Mouse (Mus musculus) heart, embryonic 10.5 days (tissue): Measurements from ENCODE around the gene Cda. TPM values are rescaled to one million over a fixed set of nuclear protein-coding genes. Genes with fewer than 3 reads are reported as not detected.

Experiments used
- DNase-seq: peaks from one replicate; pipeline ENCODE4 v3.0.0-alpha.2; 2017; ENCODE audit warnings: low spot score
- H3K27ac ChIP-seq: fragments of 300-500 bp; sonication (generic); 2 replicates; pipeline ENCODE4 v1.5.1; 2016; ENCODE audit warnings: mild to moderate bottlenecking
- H3K27me3 ChIP-seq: fragments of 300-500 bp; sonication (generic); 2 replicates; pipeline ENCODE4 v1.6.1; 2016; ENCODE audit warnings: mild to moderate bottlenecking; ENCODE audit not compliant: poor library complexity, insufficient read depth, severe bottlenecking
- H3K36me3 ChIP-seq: fragments of 300-500 bp; sonication (generic); 2 replicates; pipeline ENCODE4 v1.6.1; 2016; ENCODE audit warnings: mild to moderate bottlenecking, moderate library complexity
- H3K4me1 ChIP-seq: fragments of 300-500 bp; sonication (generic); 2 replicates; pipeline ENCODE4 v1.6.1; 2016; ENCODE audit warnings: mild to moderate bottlenecking
- H3K4me3 ChIP-seq: fragments of 300-500 bp; sonication (generic); 2 replicates; pipeline ENCODE4 v1.5.1; 2016; ENCODE audit warnings: mild to moderate bottlenecking, moderate library complexity
- H3K9me3 ChIP-seq: fragments of 300-500 bp; sonication (generic); 2 replicates; pipeline ENCODE4 v1.6.1; 2016; ENCODE audit warnings: mild to moderate bottlenecking, moderate library complexity
- WGBS: fragments of 180-500 bp; shearing (Covaris S2); methylation state at CpG from one replicate; pipeline ENCODE4 v1.1.7; 2016; 5-methylcytosine and 5-hydroxymethylcytosine counted together
- polyA plus RNA-seq: library from polyadenylated mRNA; unstranded; fragments of >200 nt; fragmentation: Nextera tagmentation; extraction: Ambion mirVana; gene quantifications from 2 replicates; pipeline ENCODE4 v1.2.1, GENCODE M21; 2016

Gene Cda
- polyA plus RNA-seq, 1 experiment from 2014 or later: 5.2 TPM

DNA sequence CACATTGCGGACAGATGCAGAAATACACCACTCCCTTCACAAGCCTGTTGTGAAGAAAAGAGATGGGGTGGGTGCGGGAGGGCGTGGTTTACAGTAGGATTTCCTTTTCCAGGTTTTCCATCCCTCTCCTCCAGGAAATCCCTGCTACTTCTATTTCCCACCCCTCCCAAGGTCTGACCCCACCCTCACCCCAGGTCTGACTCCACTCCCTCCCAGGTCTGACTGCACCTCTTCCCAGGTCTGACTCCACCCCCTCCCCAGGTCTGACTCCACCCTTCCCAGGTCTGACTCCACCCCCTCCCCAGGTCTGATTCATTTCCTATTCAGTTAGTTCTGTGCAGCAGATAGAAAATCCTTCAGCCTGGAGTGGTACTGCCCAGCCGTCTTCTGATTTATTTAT is 16.0 kb upstream of the Cda start:
- Histone ChIP-seq H3K27ac (no peak overlapping the region), H3K4me1 (no peaks in the 10 kb centered on the region), H3K4me3 (no peak overlapping the region), H3K36me3 (no peaks in the 10 kb centered on the region), H3K9me3 (no peaks in the 10 kb centered on the region), H3K27me3 (peaks cover 35% of the 10 kb centered on the region)
- no peak for DNase-seq
- WGBS: 43% methylated on average over 4 of the region's 4 CpGs

DNA sequence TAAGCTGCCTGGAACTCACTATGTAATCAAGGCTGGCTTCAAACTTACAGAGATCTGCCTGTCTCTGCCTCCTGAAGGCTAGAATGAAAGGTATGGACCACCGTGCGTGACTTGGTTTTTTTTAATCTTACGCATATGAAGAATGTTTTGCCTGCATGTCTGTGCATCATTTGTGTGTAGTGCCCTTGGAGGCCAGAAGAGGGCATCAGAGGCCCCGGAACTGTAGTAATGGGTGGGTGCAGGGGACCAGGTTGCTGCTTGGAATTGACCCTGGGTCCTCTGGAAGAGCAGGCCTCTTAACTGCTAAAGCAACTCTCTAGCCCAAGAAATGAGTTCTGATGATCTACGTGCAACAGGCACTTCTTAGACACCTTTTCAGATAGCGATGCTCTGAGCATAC is 14.7 kb upstream of the Cda start:
- Histone ChIP-seq H3K9me3 (no peaks in the 10 kb centered on the region), H3K27me3 (peaks cover 35% of the 10 kb centered on the region), H3K4me1 (no peaks in the 10 kb centered on the region), H3K27ac (no peak overlapping the region), H3K4me3 (no peak overlapping the region), H3K36me3 (no peaks in the 10 kb centered on the region)
- no peak for DNase-seq
- 68% methylated on average over 6 of the region's 6 CpGs for WGBS

DNA sequence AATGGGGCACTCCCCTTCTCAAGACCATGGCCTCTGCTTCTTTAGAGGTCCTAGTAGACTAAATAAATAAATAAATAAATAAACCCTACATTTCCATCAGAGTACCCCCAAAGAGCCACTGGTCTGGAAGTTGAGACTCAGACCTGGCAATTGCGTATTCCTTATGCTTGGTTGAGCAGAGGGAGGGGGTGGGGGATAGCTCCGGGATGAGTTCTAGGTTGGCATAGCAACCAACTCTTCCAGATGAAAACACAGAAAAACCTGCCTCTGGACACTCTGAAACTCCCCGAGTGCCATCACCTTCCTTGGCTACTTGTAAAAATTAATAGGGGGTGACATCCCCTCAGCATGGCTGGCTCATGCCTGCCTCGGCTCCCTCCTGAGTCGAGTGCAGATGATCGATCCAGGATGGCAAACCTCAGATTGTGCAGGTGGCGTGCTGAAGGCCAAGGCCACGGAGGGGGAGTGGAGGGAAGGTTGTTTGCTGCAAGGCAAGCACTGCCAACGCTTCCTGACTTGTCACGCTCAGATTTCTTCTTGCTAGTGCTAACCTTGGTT is 12.4 kb upstream of the Cda start:
- Histone ChIP-seq H3K27me3 (peaks cover 33% of the 10 kb centered on the region), H3K4me3 (no peak overlapping the region), H3K4me1 (no peaks in the 10 kb centered on the region), H3K36me3 (no peaks in the 10 kb centered on the region), H3K27ac (no peak overlapping the region), H3K9me3 (no peaks in the 10 kb centered on the region)
- DNase-seq: no peak
- 58% methylated on average over 10 of the region's 10 CpGs for WGBS

DNA sequence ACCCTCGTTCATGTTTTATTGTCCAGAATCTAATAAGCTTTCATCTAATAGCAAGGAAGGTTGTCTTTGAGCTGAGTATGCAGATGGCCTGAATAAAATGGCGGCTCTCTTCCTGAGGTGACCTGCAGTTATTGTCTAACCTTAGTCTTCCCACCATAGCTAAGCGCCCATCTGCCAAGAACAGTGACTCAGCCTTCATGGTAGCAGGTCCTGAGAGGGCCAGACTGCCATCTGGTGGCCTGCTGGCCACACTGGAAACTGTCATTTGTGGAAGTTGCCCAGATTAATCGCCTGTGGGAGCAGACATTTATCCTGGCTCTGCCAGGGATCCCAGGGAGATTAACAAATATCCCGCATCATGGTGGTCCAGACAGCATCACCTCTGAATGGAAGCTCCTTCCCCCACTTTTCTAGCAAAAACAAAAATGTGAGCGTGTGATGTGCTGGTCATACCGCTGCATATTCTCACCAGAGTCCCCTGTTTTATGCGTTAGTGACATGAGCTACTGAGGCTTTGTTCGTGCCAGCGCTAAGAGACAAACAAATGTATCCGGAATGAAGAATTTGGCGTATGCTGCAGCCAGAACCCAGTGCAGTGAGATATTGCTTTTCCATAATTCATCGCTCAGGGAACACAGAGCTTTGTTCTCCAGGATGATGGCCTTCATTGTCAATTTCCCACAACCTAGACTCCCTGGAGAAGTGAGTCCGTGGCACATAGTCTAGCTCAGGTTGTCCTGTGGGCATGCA is 11.5 kb upstream of the Cda start:
- 58% methylated on average over 14 of the region's 14 CpGs for WGBS
- H3K36me3 ChIP-seq: no peaks in the 10 kb centered on the region
- DNase-seq: no peak
- H3K27me3 ChIP-seq: peaks cover 30% of the 10 kb centered on the region
- H3K4me3 ChIP-seq: no peak overlapping the region
- no peak overlapping the region for H3K27ac ChIP-seq
- no peaks in the 10 kb centered on the region for H3K9me3 ChIP-seq
- no peaks in the 10 kb centered on the region for H3K4me1 ChIP-seq

DNA sequence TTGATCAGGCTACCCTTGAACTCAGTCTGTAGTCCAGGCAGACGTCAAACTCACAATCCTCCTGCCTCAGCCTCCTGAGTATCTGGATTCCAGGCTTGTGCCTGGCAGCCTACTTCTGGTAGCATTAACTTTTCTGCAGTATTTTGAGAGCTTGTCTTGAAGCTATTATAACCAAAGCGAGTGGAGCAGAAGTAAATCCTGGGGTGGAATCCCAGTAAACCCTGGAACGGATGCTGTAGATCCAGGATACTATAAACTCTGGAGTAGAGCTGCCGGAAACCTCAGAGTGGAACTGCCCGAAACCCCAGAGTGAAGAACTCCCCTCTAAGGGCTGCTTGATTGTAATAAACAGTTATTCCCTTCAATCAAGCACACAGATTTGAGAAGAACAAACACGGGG is 9.7 kb upstream of the Cda start:
- Histone ChIP-seq H3K27ac (no peak overlapping the region), H3K9me3 (no peaks in the 10 kb centered on the region), H3K27me3 (peaks cover 23% of the 10 kb centered on the region), H3K36me3 (no peaks in the 10 kb centered on the region), H3K4me3 (no peak overlapping the region), H3K4me1 (no peaks in the 10 kb centered on the region)
- 53% methylated on average over 6 of the region's 6 CpGs for WGBS
- no peak for DNase-seq

DNA sequence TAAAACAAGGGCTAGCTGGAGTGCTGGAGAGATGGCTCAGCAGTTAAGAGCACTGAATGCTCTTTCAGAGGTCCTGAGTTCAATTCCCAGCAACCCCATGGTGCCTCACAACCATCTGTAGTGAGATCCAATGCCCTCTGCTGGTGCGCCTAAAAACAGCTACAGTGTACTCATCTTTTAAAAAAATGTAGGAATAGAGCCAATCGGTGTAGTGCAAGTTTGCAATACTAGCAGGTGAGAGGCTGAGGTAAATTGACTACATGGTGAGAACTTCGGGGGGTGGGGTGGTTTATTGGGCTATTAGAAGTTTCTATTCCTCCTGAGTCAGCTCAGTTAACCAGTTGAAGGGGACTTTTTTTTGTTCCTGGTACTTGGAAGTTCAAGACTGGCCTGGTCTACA is 7.3 kb upstream of the Cda start:
- no peaks in the 10 kb centered on the region for H3K9me3 ChIP-seq
- 78% methylated on average over 3 of the region's 3 CpGs for WGBS
- H3K27me3 ChIP-seq: peaks cover 9% of the 10 kb centered on the region
- H3K4me3 ChIP-seq: no peak overlapping the region
- no peaks in the 10 kb centered on the region for H3K36me3 ChIP-seq
- H3K4me1 ChIP-seq: no peaks in the 10 kb centered on the region
- no peak overlapping the region for H3K27ac ChIP-seq
- DNase-seq: no peak

DNA sequence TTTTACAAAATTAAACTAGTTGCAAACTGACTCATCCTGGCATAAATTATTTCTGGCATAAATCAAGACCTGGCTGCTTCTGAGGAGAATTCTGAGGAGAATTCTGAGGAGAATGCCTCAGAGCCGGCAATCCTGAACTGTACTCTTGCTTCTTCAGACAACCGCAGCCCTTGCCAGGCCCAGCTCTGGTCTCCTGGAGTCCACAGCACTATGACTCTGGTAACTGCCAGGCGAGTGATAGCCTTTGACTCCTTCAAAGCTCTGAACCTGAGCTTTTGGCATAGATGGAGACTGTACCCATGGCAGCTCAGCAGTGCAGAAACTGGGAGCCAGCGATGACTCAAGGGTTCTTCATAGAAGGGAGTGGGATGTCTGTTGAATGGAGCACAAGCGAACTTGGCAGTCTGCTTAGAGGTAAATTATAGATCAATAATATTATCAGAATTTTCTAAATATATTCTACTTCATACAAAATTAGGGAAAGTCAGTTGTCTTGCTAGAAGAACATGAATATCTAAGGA is 3.3 kb upstream of the Cda start:
- H3K27ac ChIP-seq: no peak overlapping the region
- 75% methylated on average over 5 of the region's 5 CpGs for WGBS
- H3K9me3 ChIP-seq: no peaks in the 10 kb centered on the region
- no peak overlapping the region for H3K4me3 ChIP-seq
- DNase-seq: no peak
- peaks cover 15% of the 10 kb centered on the region for H3K4me1 ChIP-seq
- peaks cover 29% of the 10 kb centered on the region for H3K27me3 ChIP-seq
- H3K36me3 ChIP-seq: no peaks in the 10 kb centered on the region

DNA sequence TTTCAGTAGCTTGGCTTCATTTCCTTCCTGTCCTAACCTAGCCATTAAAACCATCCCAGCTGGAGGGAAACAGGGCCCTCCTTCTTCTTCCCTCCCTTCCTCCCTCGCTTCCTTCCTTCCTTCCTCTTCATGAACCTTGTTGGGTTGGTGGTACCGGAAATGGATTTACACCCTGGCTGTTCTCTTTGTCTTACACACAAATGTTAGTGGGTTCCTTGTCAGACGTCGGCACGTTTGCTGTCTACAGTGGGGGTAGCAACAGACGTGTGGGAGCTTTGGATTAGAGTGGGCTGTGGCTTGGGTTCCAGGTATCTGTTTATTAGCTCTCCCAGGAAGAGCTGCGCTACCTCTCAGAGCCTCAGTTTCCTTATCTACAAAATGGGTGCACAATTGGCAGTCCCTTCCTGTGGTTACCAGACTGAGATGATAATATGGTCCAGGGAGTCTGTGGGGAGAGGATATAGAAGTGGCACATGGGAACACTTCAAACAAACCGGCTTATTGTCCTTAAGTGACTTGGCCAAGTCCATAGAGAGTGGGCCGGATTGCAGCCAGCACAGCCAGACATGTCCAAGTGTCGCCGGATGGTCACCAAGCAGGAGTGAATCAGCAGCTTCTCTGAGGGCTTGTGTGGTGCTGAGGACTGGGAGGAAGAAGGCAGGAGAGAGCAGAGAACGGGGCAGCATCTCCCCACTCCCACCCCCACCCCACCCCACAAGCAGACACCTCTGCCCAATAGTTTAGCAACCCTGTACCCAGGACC is 887 bp upstream of the Cda start:
- Histone ChIP-seq H3K27ac (0 out of 2 replicates have a peak overlapping the region, but pooled peaks have one; percentile 79), H3K9me3 (no peaks in the 10 kb centered on the region), H3K27me3 (peaks cover 33% of the 10 kb centered on the region), H3K4me3 (no peak overlapping the region), H3K36me3 (no peaks in the 10 kb centered on the region), H3K4me1 (peaks cover 15% of the 10 kb centered on the region)
- DNase-seq: no peak
- WGBS: 78% methylated on average over 12 of the region's 12 CpGs

DNA sequence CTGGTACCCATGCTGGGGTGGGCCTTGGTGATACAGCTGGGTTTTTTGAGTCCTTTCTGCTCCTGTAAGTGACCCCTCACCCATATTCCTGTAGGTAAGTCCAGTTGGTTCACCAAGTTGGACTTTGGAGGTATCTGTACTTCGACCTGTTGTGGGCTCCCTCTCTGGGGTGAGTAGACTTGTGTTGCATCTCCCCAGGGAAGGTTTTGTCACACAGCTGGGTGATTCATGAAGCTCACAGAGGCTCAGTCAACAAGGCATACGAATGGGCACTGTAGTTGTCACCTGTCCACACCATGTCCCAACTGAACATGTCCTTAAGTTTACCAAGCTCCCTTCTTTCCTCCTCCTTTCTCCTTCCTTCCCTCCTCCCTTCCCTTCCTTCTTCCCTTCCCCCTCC is 1.2 kb downstream of the Cda start:
- Histone ChIP-seq H3K4me1 (peaks cover 18% of the 10 kb centered on the region), H3K27me3 (peaks cover 45% of the 10 kb centered on the region), H3K36me3 (no peaks in the 10 kb centered on the region), H3K9me3 (no peaks in the 10 kb centered on the region), H3K27ac (no peak overlapping the region), H3K4me3 (no peak overlapping the region)
- WGBS: 81% methylated on average over 2 of the region's 2 CpGs
- no peak for DNase-seq

DNA sequence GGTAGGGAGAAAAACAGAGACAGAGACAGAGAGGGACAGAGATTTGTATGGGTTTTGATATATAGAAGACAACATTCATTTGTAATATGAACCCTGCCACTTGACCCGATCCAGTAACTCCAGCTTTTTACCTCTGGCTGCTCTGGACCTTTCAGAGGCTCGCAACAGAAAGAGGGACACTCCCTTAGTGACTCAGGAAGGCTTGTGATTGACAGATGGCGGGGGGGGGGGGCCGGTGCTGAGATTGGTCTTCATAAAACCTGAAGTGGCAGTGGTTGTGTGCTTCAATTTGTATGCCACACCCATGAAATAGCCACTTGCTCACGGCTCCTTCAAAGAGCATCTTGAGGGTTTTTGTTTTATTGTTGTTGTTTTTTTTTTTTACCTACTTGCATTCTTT is 4.3 kb downstream of the Cda start:
- WGBS: 67% methylated on average over 5 of the region's 5 CpGs
- Histone ChIP-seq H3K27me3 (peaks cover 44% of the 10 kb centered on the region), H3K27ac (no peak overlapping the region), H3K36me3 (no peaks in the 10 kb centered on the region), H3K9me3 (no peaks in the 10 kb centered on the region), H3K4me3 (no peak overlapping the region), H3K4me1 (peaks cover 17% of the 10 kb centered on the region)
- no peak for DNase-seq

DNA sequence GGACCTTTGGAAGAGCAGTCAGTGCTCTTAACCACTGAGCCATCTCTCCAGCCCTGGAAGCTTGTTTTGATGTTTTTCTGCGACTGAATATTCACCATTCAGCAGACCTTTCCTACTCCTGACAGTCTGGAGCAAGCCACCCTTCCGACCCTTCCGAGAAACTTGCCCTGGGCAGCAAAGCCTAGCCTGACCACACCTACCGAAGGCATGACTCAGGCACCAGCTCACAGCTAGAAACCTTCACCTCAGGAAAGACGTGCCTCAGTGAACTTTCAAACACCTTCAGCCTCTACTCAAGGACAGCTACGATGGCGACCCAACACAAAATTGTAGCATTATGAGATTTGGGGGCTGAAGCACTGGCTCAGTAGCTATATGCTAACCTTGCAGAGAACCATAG is 4.9 kb downstream of the Cda start:
- WGBS: 79% methylated on average over 7 of the region's 7 CpGs
- no peak for DNase-seq
- Histone ChIP-seq H3K4me1 (peaks cover 10% of the 10 kb centered on the region), H3K27me3 (peaks cover 41% of the 10 kb centered on the region), H3K4me3 (no peak overlapping the region), H3K9me3 (no peaks in the 10 kb centered on the region), H3K36me3 (no peaks in the 10 kb centered on the region), H3K27ac (no peak overlapping the region)

DNA sequence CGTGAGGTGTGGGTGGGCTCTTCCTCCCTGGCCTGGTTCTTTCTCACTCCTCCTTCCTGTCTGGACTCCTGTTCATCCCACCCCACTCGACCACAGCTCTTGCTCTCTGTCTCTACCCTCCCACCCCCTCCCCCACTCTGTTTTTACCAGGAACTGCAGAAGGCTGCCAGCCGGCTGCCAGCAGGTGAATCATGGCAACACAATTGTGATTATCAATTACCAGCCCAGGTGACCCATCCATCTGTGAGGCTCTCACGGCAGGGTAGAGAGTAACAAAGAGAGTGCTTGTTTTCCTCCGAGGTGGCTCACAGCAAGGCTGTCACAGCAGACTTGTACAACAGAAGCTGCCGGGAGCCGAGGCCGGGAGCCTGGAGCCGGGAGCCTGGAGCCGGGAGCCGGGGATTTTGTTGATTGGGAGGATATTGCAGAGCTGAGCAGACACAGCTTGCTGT is 6.4 kb downstream of the Cda start:
- Histone ChIP-seq H3K36me3 (no peaks in the 10 kb centered on the region), H3K4me1 (peaks cover 4% of the 10 kb centered on the region; the same call in 1 of the 2 replicates), H3K27me3 (peaks cover 30% of the 10 kb centered on the region), H3K4me3 (peak overlapping the region; percentile 16; the same call in 1 of the 2 replicates), H3K27ac (no peak overlapping the region), H3K9me3 (no peaks in the 10 kb centered on the region)
- no peak for DNase-seq
- WGBS: 11% methylated on average over 11 of the region's 11 CpGs

DNA sequence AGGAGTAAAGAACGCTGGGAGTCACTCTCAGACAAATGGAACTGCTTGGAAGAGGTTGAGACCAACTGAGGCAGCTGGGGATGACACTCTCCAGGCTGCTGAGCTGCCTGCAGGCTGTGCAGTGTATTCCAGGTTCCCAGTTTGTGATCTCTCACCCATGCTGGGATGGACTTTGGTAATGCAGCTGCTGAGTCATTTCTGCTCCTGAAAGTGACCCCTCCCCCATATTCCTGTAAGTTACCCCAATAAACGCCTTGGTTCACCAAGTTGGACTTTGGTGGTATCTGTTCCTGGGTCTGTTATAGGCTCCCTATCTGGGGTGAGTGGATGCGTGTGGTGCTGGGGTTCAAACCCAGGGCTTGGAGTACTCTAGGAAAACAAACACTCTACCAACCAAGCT is 9.6 kb downstream of the Cda start:
- H3K27me3 ChIP-seq: peaks cover 22% of the 10 kb centered on the region
- no peak for DNase-seq
- H3K27ac ChIP-seq: no peak overlapping the region
- H3K36me3 ChIP-seq: no peaks in the 10 kb centered on the region
- H3K9me3 ChIP-seq: no peaks in the 10 kb centered on the region
- H3K4me3 ChIP-seq: no peak overlapping the region
- H3K4me1 ChIP-seq: peaks cover 4% of the 10 kb centered on the region; the same call in 1 of the 2 replicates
- WGBS: 66% methylated on average over 3 of the region's 3 CpGs
